Mouse (Mus musculus): ENCODE measurements around the gene Ebf1. TPM values are rescaled to one million over a fixed set of nuclear protein-coding genes. Genes with fewer than 3 reads are reported as not detected.

Ebf1 gene
- polyA plus RNA-seq, 1 experiment, result 188 TPM

DNA sequence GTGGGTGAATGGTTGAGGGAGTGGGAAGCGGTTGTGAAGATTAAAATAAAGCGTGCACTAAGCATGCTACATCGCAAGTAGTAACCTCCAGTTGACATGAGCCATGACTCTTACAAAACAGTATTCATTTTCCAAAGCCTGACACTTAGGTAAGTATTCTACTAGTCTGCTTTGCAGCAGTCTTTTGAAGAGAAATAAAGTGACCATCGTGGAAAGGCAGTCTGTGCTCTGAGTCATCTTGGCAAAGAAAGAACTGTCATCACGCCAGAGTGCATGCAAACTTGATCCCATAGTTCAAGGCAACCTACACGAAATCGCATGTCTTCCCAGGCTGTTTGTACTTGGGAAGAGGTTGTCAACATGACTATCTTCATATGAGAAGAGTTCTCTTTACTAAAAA lies 237.4 kb downstream of the Ebf1 start:
- no peak for TF ChIP-seq CTCF (IDR thresholded peaks at IDR 0.05; ENCODE audit: control insufficient read depth, insufficient read depth, low read length)
- TF ChIP-seq POLR2A (IDR thresholded peaks at IDR 0.05; ENCODE audit: borderline replicate concordance, control insufficient read depth, low read depth, low read length), result no peak
- 79% methylated on average over 7 of the region's 7 CpGs for WGBS
- no peak overlapping the region for H3K27ac ChIP-seq (ENCODE audit: control insufficient read depth, insufficient read depth, low read depth, low read length, poor library complexity)
- H3K4me3 ChIP-seq (replicated peaks; ENCODE audit: control insufficient read depth, low read depth, low read length), result no peak overlapping the region
- H3K4me1 ChIP-seq (ENCODE audit: control insufficient read depth, insufficient read depth, low read length), result no peaks in the 10 kb centered on the region

DNA sequence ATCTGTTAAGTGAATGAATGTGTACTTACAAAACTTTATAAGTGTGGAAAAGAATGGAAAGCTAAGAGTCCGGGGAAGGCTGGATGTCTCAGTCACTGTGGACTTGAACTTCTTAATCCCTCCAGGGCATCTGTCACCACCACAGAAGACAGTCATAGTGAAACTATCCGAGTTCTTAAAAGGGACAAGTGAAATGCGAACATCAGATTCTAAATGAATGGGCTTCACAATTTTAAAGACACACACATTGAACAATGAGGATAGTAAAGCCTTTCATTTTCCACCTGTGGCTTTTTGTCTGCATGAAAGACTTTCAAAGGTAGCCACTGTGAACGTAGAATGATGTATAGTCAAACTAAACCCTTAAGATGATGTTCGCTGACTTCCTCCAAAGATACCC lies 244.0 kb downstream of the Ebf1 start:
- H3K27ac ChIP-seq (ENCODE audit: control insufficient read depth, insufficient read depth, low read depth, low read length, poor library complexity), result no peak overlapping the region
- no peak for TF ChIP-seq CTCF (IDR thresholded peaks at IDR 0.05; ENCODE audit: control insufficient read depth, insufficient read depth, low read length)
- TF ChIP-seq POLR2A (IDR thresholded peaks at IDR 0.05; ENCODE audit: borderline replicate concordance, control insufficient read depth, low read depth, low read length), result no peak
- H3K4me1 ChIP-seq (ENCODE audit: control insufficient read depth, insufficient read depth, low read length), result no peaks in the 10 kb centered on the region
- H3K4me3 ChIP-seq (replicated peaks; ENCODE audit: control insufficient read depth, low read depth, low read length), result no peak overlapping the region
- 82% methylated on average over 5 of the region's 5 CpGs for WGBS

DNA sequence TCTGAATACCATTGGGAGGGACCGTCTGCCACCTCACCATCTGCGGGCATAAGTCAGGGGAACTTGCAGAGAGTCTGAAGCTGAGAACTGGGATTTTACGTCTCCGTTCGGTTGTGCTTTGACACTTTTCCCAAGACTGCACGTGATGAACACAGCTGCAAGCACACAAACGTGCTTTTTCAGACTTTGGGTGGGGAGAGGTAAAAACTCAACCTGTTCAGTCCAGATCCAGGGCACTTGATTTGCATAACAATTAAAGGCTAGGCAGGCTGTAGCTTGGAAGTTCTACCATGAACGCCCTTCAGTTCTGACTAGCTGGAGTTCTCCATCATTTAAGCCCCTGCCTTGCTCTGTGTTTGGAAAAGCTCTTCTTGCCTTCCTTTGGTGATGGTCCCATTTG lies 246.8 kb downstream of the Ebf1 start:
- Histone ChIP-seq H3K4me1 (ENCODE audit: control insufficient read depth, insufficient read depth, low read length) (no peaks in the 10 kb centered on the region), H3K27ac (ENCODE audit: control insufficient read depth, insufficient read depth, low read depth, low read length, poor library complexity) (no peak overlapping the region), H3K4me3 (replicated peaks; ENCODE audit: control insufficient read depth, low read depth, low read length) (no peak overlapping the region)
- TF ChIP-seq CTCF (IDR thresholded peaks at IDR 0.05; ENCODE audit: control insufficient read depth, insufficient read depth, low read length), result no peak
- no peak for TF ChIP-seq POLR2A (IDR thresholded peaks at IDR 0.05; ENCODE audit: borderline replicate concordance, control insufficient read depth, low read depth, low read length)
- WGBS, result 83% methylated on average over 8 of the region's 8 CpGs

DNA sequence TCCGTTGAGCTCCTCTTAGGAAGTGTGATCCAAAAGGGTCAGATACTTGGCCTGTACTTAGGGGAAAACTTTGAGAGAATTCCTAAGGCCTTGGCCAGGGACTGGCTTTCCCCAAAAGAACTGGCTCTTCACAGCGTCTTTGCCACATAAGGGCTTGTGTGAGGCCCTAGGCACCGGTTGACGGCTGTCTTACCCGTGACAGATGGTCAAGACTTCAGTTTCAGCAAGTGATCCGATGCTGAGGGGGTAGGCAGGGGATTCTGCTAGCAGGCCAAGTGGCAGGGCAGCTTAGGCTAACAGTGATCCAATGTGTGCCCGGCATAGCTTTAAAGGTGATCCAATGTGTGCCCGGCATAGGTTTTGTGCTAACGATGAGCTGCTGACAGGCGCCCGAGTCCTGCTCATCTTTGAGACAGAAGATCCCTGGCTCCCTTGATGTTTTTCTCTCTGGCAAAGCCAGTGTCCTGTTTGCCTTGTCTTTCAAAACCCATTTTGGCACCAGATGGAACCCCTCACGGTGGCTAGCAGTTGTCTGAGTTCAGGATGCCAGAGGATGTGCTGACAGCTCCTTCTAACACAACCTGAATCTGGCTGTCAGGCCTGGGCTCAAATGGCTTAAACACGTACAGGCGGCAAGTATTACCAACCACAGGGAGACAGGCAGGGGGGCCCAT lies 249.5 kb downstream of the Ebf1 start:
- Histone ChIP-seq H3K4me3 (replicated peaks; ENCODE audit: control insufficient read depth, low read depth, low read length) (no peak overlapping the region), H3K27ac (ENCODE audit: control insufficient read depth, insufficient read depth, low read depth, low read length, poor library complexity) (no peak overlapping the region), H3K4me1 (ENCODE audit: control insufficient read depth, insufficient read depth, low read length) (no peaks in the 10 kb centered on the region)
- WGBS, result 83% methylated on average over 14 of the region's 14 CpGs
- TF ChIP-seq POLR2A (IDR thresholded peaks at IDR 0.05; ENCODE audit: borderline replicate concordance, control insufficient read depth, low read depth, low read length) (no peak), CTCF (IDR thresholded peaks at IDR 0.05; ENCODE audit: control insufficient read depth, insufficient read depth, low read length) (no peak)

- TF ChIP-seq POLR2A (IDR thresholded peaks at IDR 0.05; ENCODE audit: borderline replicate concordance, control insufficient read depth, low read depth, low read length) (no peak), CTCF (IDR thresholded peaks at IDR 0.05; ENCODE audit: control insufficient read depth, insufficient read depth, low read length) (no peak)
- Histone ChIP-seq H3K27ac (ENCODE audit: control insufficient read depth, insufficient read depth, low read depth, low read length, poor library complexity) (no peak overlapping the region), H3K4me3 (replicated peaks; ENCODE audit: control insufficient read depth, low read depth, low read length) (no peak overlapping the region), H3K4me1 (ENCODE audit: control insufficient read depth, insufficient read depth, low read length) (no peaks in the 10 kb centered on the region)
- 78% methylated on average over 4 of the region's 4 CpGs for WGBS
These were observed 250.3 kb downstream of the Ebf1 start for GRCm38 (mm10) chr11:44867433-44867832.

DNA sequence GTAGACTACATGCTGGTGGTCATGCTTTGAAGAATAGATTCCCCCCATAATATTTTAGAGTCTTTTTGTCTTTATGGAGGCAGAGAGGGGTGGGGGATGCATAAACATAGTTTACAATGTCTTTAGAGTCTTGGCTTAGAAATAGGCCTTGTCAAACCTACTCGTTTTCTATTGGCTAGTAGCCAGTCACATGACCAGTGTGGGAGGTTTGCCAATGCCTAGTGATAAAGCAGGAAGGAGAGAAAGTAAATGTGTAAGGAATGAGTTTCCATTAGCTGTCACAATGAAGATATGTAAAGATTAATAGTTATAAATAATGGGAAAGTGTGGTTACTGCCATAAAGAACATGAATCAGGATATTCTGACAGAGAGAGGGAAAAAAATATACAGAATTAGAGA lies 256.8 kb downstream of the Ebf1 start:
- Histone ChIP-seq H3K4me1 (ENCODE audit: control insufficient read depth, insufficient read depth, low read length) (no peaks in the 10 kb centered on the region; the same call in 1 of the 2 replicates), H3K27ac (ENCODE audit: control insufficient read depth, insufficient read depth, low read depth, low read length, poor library complexity) (no peak overlapping the region), H3K4me3 (replicated peaks; ENCODE audit: control insufficient read depth, low read depth, low read length) (no peak overlapping the region)
- 50% methylated on average over 1 of the region's 1 CpGs for WGBS
- no peak for TF ChIP-seq POLR2A (IDR thresholded peaks at IDR 0.05; ENCODE audit: borderline replicate concordance, control insufficient read depth, low read depth, low read length)
- no peak for TF ChIP-seq CTCF (IDR thresholded peaks at IDR 0.05; ENCODE audit: control insufficient read depth, insufficient read depth, low read length)

GRCm38 (mm10) chr11:44875171-44875570 lies 258.1 kb downstream of the Ebf1 start:
- WGBS, result 74% methylated on average over 3 of the region's 3 CpGs
- TF ChIP-seq CTCF (IDR thresholded peaks at IDR 0.05; ENCODE audit: control insufficient read depth, insufficient read depth, low read length), result no peak
- TF ChIP-seq POLR2A (IDR thresholded peaks at IDR 0.05; ENCODE audit: borderline replicate concordance, control insufficient read depth, low read depth, low read length), result no peak
- Histone ChIP-seq H3K27ac (ENCODE audit: control insufficient read depth, insufficient read depth, low read depth, low read length, poor library complexity) (no peak overlapping the region), H3K4me1 (ENCODE audit: control insufficient read depth, insufficient read depth, low read length) (no peaks in the 10 kb centered on the region; the same call in 1 of the 2 replicates), H3K4me3 (replicated peaks; ENCODE audit: control insufficient read depth, low read depth, low read length) (no peak overlapping the region)

- WGBS, result under 1% methylated on average over 9 of the region's 9 CpGs
These were observed 264.1 kb downstream of the Ebf1 start for GRCm38 (mm10) chr11:44881056-44881683.

More at GRCm38 (mm10) chr11:44881056-44881683, 264.1 kb downstream of the Ebf1 start:
- TF ChIP-seq POLR2A (IDR thresholded peaks at IDR 0.05; ENCODE audit: borderline replicate concordance, control insufficient read depth, low read depth, low read length), result no peak
- TF ChIP-seq CTCF (IDR thresholded peaks at IDR 0.05; ENCODE audit: control insufficient read depth, insufficient read depth, low read length), result no peak
- Histone ChIP-seq H3K4me1 (ENCODE audit: control insufficient read depth, insufficient read depth, low read length) (no peaks in the 10 kb centered on the region; the same call in 1 of the 2 replicates), H3K27ac (ENCODE audit: control insufficient read depth, insufficient read depth, low read depth, low read length, poor library complexity) (no peak overlapping the region), H3K4me3 (replicated peaks; ENCODE audit: control insufficient read depth, low read depth, low read length) (no peak overlapping the region)

All from bone marrow, adult 2 months (tissue).